Mouse (Mus musculus): Measurements from ENCODE around the gene Cybc1.

Gene Cybc1

GRCm38 (mm10) chr11:121229018-121229439 is at the start of gene Cybc1:
Gene Cybc1 (minus strand): TSS chr11:121229322.
- peak; percentile 68 for DNase-seq (ENCODE audit: low spot score)

GRCm38 (mm10) chr11:121278011-121278410 is 48.9 kb upstream of the Cybc1 start:
- DNase-seq (ENCODE audit: low spot score): no peak

GRCm38 (mm10) chr11:121277516-121277915 is 48.4 kb upstream of the Cybc1 start:
- DNase-seq (ENCODE audit: low spot score): no peak

- no peak for DNase-seq (ENCODE audit: low spot score)
Observed at GRCm38 (mm10) chr11:121261074-121261473, 32.0 kb upstream of the Cybc1 start.

- peak; percentile 41 for DNase-seq (ENCODE audit: low spot score)
Observed at GRCm38 (mm10) chr11:121260211-121260906, 31.2 kb upstream of the Cybc1 start.

- DNase-seq (ENCODE audit: low spot score): peak; percentile 93
Observed at GRCm38 (mm10) chr11:121259160-121260100, 30.3 kb upstream of the Cybc1 start, which contains the start of gene Foxk2. Gene Foxk2 (plus strand): TSS chr11:121259990.

- no peak for DNase-seq (ENCODE audit: low spot score)
Observed at GRCm38 (mm10) chr11:121250196-121250595, 21.1 kb upstream of the Cybc1 start.

GRCm38 (mm10) chr11:121239669-121240068 is 10.5 kb upstream of the Cybc1 start:
- DNase-seq (ENCODE audit: low spot score): no peak

- DNase-seq (ENCODE audit: low spot score): no peak
Observed at GRCm38 (mm10) chr11:121237345-121238128, 8.4 kb upstream of the Cybc1 start.

- peak; percentile 100 for DNase-seq (ENCODE audit: low spot score)
Observed at GRCm38 (mm10) chr11:121236564-121237344, 7.6 kb upstream of the Cybc1 start, which contains the start of gene Narf. Gene Narf (plus strand): TSS chr11:121237253.

GRCm38 (mm10) chr11:121235475-121236238 is 6.5 kb upstream of the Cybc1 start:
- peak; percentile 53 for DNase-seq (ENCODE audit: low spot score)

- DNase-seq (ENCODE audit: low spot score): no peak
Observed at GRCm38 (mm10) chr11:121232706-121233105, 3.6 kb upstream of the Cybc1 start.

GRCm38 (mm10) chr11:121231628-121232291 is 2.6 kb upstream of the Cybc1 start:
- DNase-seq (ENCODE audit: low spot score): peak; percentile 55

- DNase-seq (ENCODE audit: low spot score): no peak
Observed at GRCm38 (mm10) chr11:121231191-121231590, 2.1 kb upstream of the Cybc1 start.

GRCm38 (mm10) chr11:121228129-121229017 is 749 bp downstream of the Cybc1 start:
- DNase-seq (ENCODE audit: low spot score): no peak

GRCm38 (mm10) chr11:121221321-121222010 is 7.7 kb downstream of the Cybc1 start:
- DNase-seq (ENCODE audit: low spot score): no peak

GRCm38 (mm10) chr11:121220771-121221170 is 8.4 kb downstream of the Cybc1 start:
- no peak for DNase-seq (ENCODE audit: low spot score)

- no peak for DNase-seq (ENCODE audit: low spot score)
Observed at GRCm38 (mm10) chr11:121219776-121220175, 9.3 kb downstream of the Cybc1 start.

Data from retina, embryonic 14.5 days (tissue).